Mouse (Mus musculus) CH12.LX (cell line): ENCODE measurements around the gene Tnfsf4. TPM values are rescaled to one million over a fixed set of nuclear protein-coding genes. Genes with fewer than 3 reads are reported as not detected.

Source experiments
- DNase-seq: peaks from one replicate; pipeline ENCODE4 v3.0.0-alpha.2; 2013; ENCODE audit errors: extremely low read depth
- H3K27ac ChIP-seq: 2 replicates; pipeline ENCODE4 v1.5.1; 2012; ENCODE audit warnings: low read depth, mild to moderate bottlenecking, control low read depth, moderate library complexity; ENCODE audit not compliant: insufficient read depth
- H3K27me3 ChIP-seq: replicated peaks from 2 replicates; pipeline ENCODE3; 2012; ENCODE audit warnings: inconsistent platforms
- H3K36me3 ChIP-seq, 2 experiments: replicated peaks in 1 of 2; 2 replicates each; pipeline versions ENCODE3 to v1.6.1; 2012; ENCODE audit warnings: inconsistent platforms in 1 of 2, low read length in 1 of 2, mild to moderate bottlenecking in 1 of 2, mixed read lengths in 1 of 2, moderate library complexity in 1 of 2; ENCODE audit not compliant: control insufficient read depth in 1 of 2, insufficient read depth in 1 of 2
- H3K4me1 ChIP-seq, 2 experiments: 2 replicates each; pipeline ENCODE4 v1.6.1; 2012; ENCODE audit warnings: inconsistent platforms in 1 of 2, moderate library complexity in 1 of 2; ENCODE audit not compliant: insufficient read depth in 2 of 2, control insufficient read depth in 1 of 2
- H3K4me2 ChIP-seq: 2 replicates; pipeline ENCODE4 v1.6.1; 2012; ENCODE audit warnings: low read depth, mild to moderate bottlenecking, control low read depth; ENCODE audit not compliant: poor library complexity, insufficient read depth, severe bottlenecking
- H3K4me3 ChIP-seq, 3 experiments: fragments of 150-350 bp in 1 of 3; sonication (generic) in 1 of 3; replicated peaks in 1 of 3; 2 replicates each; pipeline versions ENCODE3 to v1.5.1; 2011 to 2012; ENCODE audit warnings: low read depth in 2 of 3, low read length in 2 of 3, mild to moderate bottlenecking in 2 of 3, moderate library complexity in 2 of 3, control low read depth in 1 of 3, improper control_type of control experiment in 1 of 3, inconsistent platforms in 1 of 3, mixed read lengths in 1 of 3; ENCODE audit not compliant: poor library complexity in 1 of 3
- H3K79me2 ChIP-seq: replicated peaks from 2 replicates; pipeline ENCODE4 v1.6.1; 2012; ENCODE audit warnings: mild to moderate bottlenecking, moderate library complexity; ENCODE audit not compliant: control insufficient read depth, poor library complexity, insufficient read depth, severe bottlenecking; ENCODE audit errors: extremely low read depth
- H3K9ac ChIP-seq: 2 replicates; pipeline ENCODE4 v1.6.1; 2012; ENCODE audit warnings: low read depth, mild to moderate bottlenecking, control low read depth, moderate library complexity; ENCODE audit not compliant: insufficient read depth
- H3K9me3 ChIP-seq: replicated peaks from 2 replicates; pipeline ENCODE3; 2012; ENCODE audit warnings: low read length, inconsistent platforms, mixed read lengths
- BHLHE40 ChIP-seq: IDR thresholded peaks from 2 replicates; pipeline ENCODE4 v1.6.1; 2011; ENCODE audit warnings: mild to moderate bottlenecking, low read depth, low read length, improper control_type of control experiment
- CHD1 ChIP-seq: IDR thresholded peaks from 2 replicates; pipeline ENCODE4 v1.6.1; 2012; ENCODE audit warnings: low read depth, low read length, improper control_type of control experiment, inconsistent platforms
- CHD2 ChIP-seq: IDR thresholded peaks from 2 replicates; pipeline ENCODE4 v1.6.1; 2011; ENCODE audit warnings: low read length, improper control_type of control experiment
- CTCF ChIP-seq, 2 experiments: IDR thresholded peaks in 1 of 2; conservative IDR thresholded peaks in 1 of 2; 2 replicates each; pipeline ENCODE4 v1.5.1; 2011 to 2012; ENCODE audit warnings: low read depth in 2 of 2, low read length in 2 of 2, improper control_type of control experiment in 1 of 2, inconsistent platforms in 1 of 2, mild to moderate bottlenecking in 1 of 2, moderate library complexity in 1 of 2
- E2F4 ChIP-seq: IDR thresholded peaks from 2 replicates; pipeline ENCODE4 v1.6.1; 2011; ENCODE audit warnings: low read depth, low read length, improper control_type of control experiment; ENCODE audit not compliant: insufficient replicate concordance
- ELF1 ChIP-seq: IDR thresholded peaks from 2 replicates; pipeline ENCODE4 v1.6.1; 2014; ENCODE audit warnings: low read depth, mild to moderate bottlenecking, inconsistent platforms, low read length, improper control_type of control experiment
- EP300 ChIP-seq: IDR thresholded peaks from 2 replicates; pipeline ENCODE4 v1.6.1; 2011; ENCODE audit warnings: low read length, improper control_type of control experiment
- ETS1 ChIP-seq: conservative IDR thresholded peaks from 2 replicates; pipeline ENCODE4 v1.6.1; 2012; ENCODE audit warnings: low read depth, mild to moderate bottlenecking, inconsistent platforms, low read length, improper control_type of control experiment, moderate library complexity
- GABPA ChIP-seq: IDR thresholded peaks from 2 replicates; pipeline ENCODE4 v1.6.1; 2012; ENCODE audit warnings: low read depth, low read length, improper control_type of control experiment, inconsistent platforms; ENCODE audit not compliant: insufficient replicate concordance
- HCFC1 ChIP-seq: IDR thresholded peaks from 2 replicates; pipeline ENCODE4 v1.6.1; 2012; ENCODE audit warnings: low read depth, mild to moderate bottlenecking, inconsistent platforms, low read length, improper control_type of control experiment
- IRF4 ChIP-seq: IDR thresholded peaks from 2 replicates; pipeline ENCODE4 v1.6.1; 2014; ENCODE audit warnings: low read depth, mild to moderate bottlenecking, inconsistent platforms, low read length, improper control_type of control experiment
- JUN ChIP-seq: IDR thresholded peaks from 2 replicates; pipeline ENCODE4 v1.6.1; 2011; ENCODE audit warnings: low read depth, mild to moderate bottlenecking, low read length, improper control_type of control experiment, moderate library complexity; ENCODE audit not compliant: insufficient read depth
- JUND ChIP-seq: conservative IDR thresholded peaks from 2 replicates; pipeline ENCODE4 v1.6.1; 2011; ENCODE audit warnings: low read depth, low read length, improper control_type of control experiment
- KAT2A ChIP-seq: IDR thresholded peaks from 2 replicates; pipeline ENCODE4 v1.6.1; 2012; ENCODE audit warnings: low read length, improper control_type of control experiment, inconsistent platforms; ENCODE audit not compliant: insufficient replicate concordance
- MAFK ChIP-seq: IDR thresholded peaks from 2 replicates; pipeline ENCODE4 v1.6.1; 2011; ENCODE audit warnings: low read length, improper control_type of control experiment; ENCODE audit not compliant: insufficient replicate concordance
- MAX ChIP-seq: IDR thresholded peaks from 2 replicates; pipeline ENCODE4 v1.6.1; 2011; ENCODE audit warnings: low read length, improper control_type of control experiment
- MAZ ChIP-seq: IDR thresholded peaks from 2 replicates; pipeline ENCODE4 v1.6.1; 2012; ENCODE audit warnings: low read depth, mild to moderate bottlenecking, inconsistent platforms, low read length, improper control_type of control experiment, moderate library complexity
- MEF2A ChIP-seq: IDR thresholded peaks from 2 replicates; pipeline ENCODE4 v1.6.1; 2014; ENCODE audit warnings: low read depth, mild to moderate bottlenecking, inconsistent platforms, low read length, improper control_type of control experiment, borderline replicate concordance
- MXI1 ChIP-seq: IDR thresholded peaks from 2 replicates; pipeline ENCODE4 v1.6.1; 2011; ENCODE audit warnings: mild to moderate bottlenecking, low read depth, low read length, improper control_type of control experiment
- MYC ChIP-seq: IDR thresholded peaks from 2 replicates; pipeline ENCODE4 v1.6.1; 2011; ENCODE audit warnings: low read depth, mild to moderate bottlenecking, improper control_type of control experiment, low read length
- NELFE ChIP-seq: IDR thresholded peaks from 2 replicates; pipeline ENCODE4 v1.6.1; 2011; ENCODE audit warnings: low read depth, low read length, improper control_type of control experiment
- NRF1 ChIP-seq: IDR thresholded peaks from 2 replicates; pipeline ENCODE4 v1.6.1; 2014; ENCODE audit warnings: low read depth, mild to moderate bottlenecking, inconsistent platforms, low read length, improper control_type of control experiment, moderate library complexity
- PAX5 ChIP-seq: IDR thresholded peaks from 2 replicates; pipeline ENCODE4 v1.6.1; 2012; ENCODE audit warnings: low read length, inconsistent platforms, mixed read lengths
- POLR2A ChIP-seq: IDR thresholded peaks from 2 replicates; pipeline ENCODE4 v1.6.1; 2011; ENCODE audit warnings: low read depth, mild to moderate bottlenecking, improper control_type of control experiment, low read length
- POLR2AphosphoS2 ChIP-seq: IDR thresholded peaks from 2 replicates; pipeline ENCODE4 v1.6.1; 2011; ENCODE audit warnings: low read depth, low read length, improper control_type of control experiment
- RAD21 ChIP-seq: IDR thresholded peaks from 2 replicates; pipeline ENCODE4 v1.6.1; 2011; ENCODE audit warnings: low read depth, mild to moderate bottlenecking, low read length, improper control_type of control experiment, moderate library complexity
- RCOR1 ChIP-seq: conservative IDR thresholded peaks from 2 replicates; pipeline ENCODE4 v1.6.1; 2012; ENCODE audit warnings: low read depth, mild to moderate bottlenecking, inconsistent platforms, low read length, improper control_type of control experiment
- SIN3A ChIP-seq: IDR thresholded peaks from 2 replicates; pipeline ENCODE4 v1.6.1; 2012; ENCODE audit warnings: low read length, improper control_type of control experiment, inconsistent platforms
- SMC3 ChIP-seq: IDR thresholded peaks from 2 replicates; pipeline ENCODE4 v1.6.1; 2011; ENCODE audit warnings: low read depth, low read length, improper control_type of control experiment
- TBP ChIP-seq: conservative IDR thresholded peaks from 2 replicates; pipeline ENCODE4 v1.6.1; 2011; ENCODE audit warnings: low read depth, low read length, improper control_type of control experiment
- TCF12 ChIP-seq: IDR thresholded peaks from 2 replicates; pipeline ENCODE4 v1.6.1; 2014; ENCODE audit warnings: low read depth, mild to moderate bottlenecking, inconsistent platforms, low read length, improper control_type of control experiment
- UBTF ChIP-seq: IDR thresholded peaks from 2 replicates; pipeline ENCODE4 v1.6.1; 2012; ENCODE audit warnings: low read depth, mild to moderate bottlenecking, inconsistent platforms, low read length, improper control_type of control experiment, moderate library complexity
- USF1 ChIP-seq: IDR thresholded peaks from 2 replicates; pipeline ENCODE4 v1.6.1; 2014; ENCODE audit warnings: low read depth, mild to moderate bottlenecking, inconsistent platforms, low read length, improper control_type of control experiment
- USF2 ChIP-seq: conservative IDR thresholded peaks from 2 replicates; pipeline ENCODE4 v1.6.1; 2011; ENCODE audit warnings: low read depth, low read length, improper control_type of control experiment
- ZC3H11A ChIP-seq: IDR thresholded peaks from 2 replicates; pipeline ENCODE4 v1.6.1; 2012; ENCODE audit warnings: low read depth, mild to moderate bottlenecking, inconsistent platforms, low read length, improper control_type of control experiment
- ZKSCAN1 ChIP-seq: IDR thresholded peaks from 2 replicates; pipeline ENCODE4 v1.6.1; 2012; ENCODE audit warnings: low read depth, inconsistent platforms, low read length, improper control_type of control experiment, borderline replicate concordance
- ZMIZ1 ChIP-seq: IDR thresholded peaks from 2 replicates; pipeline ENCODE4 v1.6.1; 2012; ENCODE audit warnings: low read depth, mild to moderate bottlenecking, inconsistent platforms, low read length, improper control_type of control experiment
- ZNF384 ChIP-seq: IDR thresholded peaks from 2 replicates; pipeline ENCODE4 v1.6.1; 2012; ENCODE audit warnings: low read depth, low read length, improper control_type of control experiment, inconsistent platforms
- dilution Hi-C: fragments of 300-500 bp; cut with MboI; formaldehyde crosslinking; loops from 2 replicates; pipeline ENCODE4 v1.14.3; 2020; ENCODE audit warnings: low sequenced_read_pairs; ENCODE audit not compliant: extremely low pct_unique_long_range_greater_than_20kb, extremely low pct_ligation_motif_present
- in situ Hi-C: fragments of 300-500 bp; cut with MboI; formaldehyde crosslinking; loops from 3 replicates; pipeline ENCODE4 v1.14.3; 2019; ENCODE audit warnings: low sequenced_read_pairs, low pct_ligation_motif_present, low pct_unique_long_range_greater_than_20kb, mixed read lengths
- polyA plus RNA-seq: library from polyadenylated mRNA; unstranded; fragments of >175 nt; gene quantifications from 2 replicates; pipeline ENCODE4 v1.2.1, GENCODE M21; 2012; ENCODE audit warnings: low read depth; ENCODE audit not compliant: insufficient read length
- total RNA-seq, 2 experiments: library from RNA; depleted of rRNA; stranded (reverse); fragments of 300-350 nt in 1 of 2; fragments of >200 nt in 1 of 2; gene quantifications; 2 replicates each; pipeline ENCODE4 v1.2.3; 2012 to 2014

Tnfsf4 gene
- total and polyA plus RNA-seq, 3 experiments = 0.08 to 0.15 TPM; not detected in 1

- no peak overlapping the region for H3K27ac ChIP-seq
- H3K4me3 ChIP-seq = peak overlapping the region in 1 of 3 experiments; percentile 8
- H3K27me3 ChIP-seq = no peaks in the 10 kb centered on the region
- peak; percentile 26 for DNase-seq
- in situ Hi-C loops = no loop called here
- H3K79me2 ChIP-seq = no peaks in the 10 kb centered on the region
- no peaks in the 10 kb centered on the region for H3K9me3 ChIP-seq
- H3K36me3 ChIP-seq = no peaks in the 10 kb centered on the region
- H3K4me2 ChIP-seq = peak overlapping the region; percentile 15; the same call in 1 of the 2 replicates
- dilution Hi-C loops = no loop called here
- peaks cover 13 to 19% of the 10 kb centered on the region in 2 experiments for H3K4me1 ChIP-seq
- no peak overlapping the region for H3K9ac ChIP-seq
- TF ChIP-seq ELF1 (no peak), MAX (0 out of 2 replicates have a peak, but pooled peaks have one; percentile 48), IRF4 (peak; percentile 65), RAD21 (no peak), CHD2 (no peak), USF1 (no peak), TBP (no peak), CTCF (conservative IDR thresholded peaks at IDR 0.05 in 1 of 2, IDR thresholded peaks at IDR 0.05 in 1 of 2; ENCODE audit: low read depth in 2 of 2, low read length in 2 of 2) (no peak), ZNF384 (no peak), NRF1 (no peak), ZC3H11A (no peak), RCOR1 (no peak), PAX5 (no peak), POLR2A (no peak), MXI1 (peak; percentile 49; the same call in 1 of the 2 replicates), E2F4 (no peak), MAFK (0 out of 2 replicates have a peak, but pooled peaks have one; percentile 51), JUND (0 out of 2 replicates have a peak, but pooled peaks have one; percentile 43), KAT2A (no peak), SIN3A (no peak), SMC3 (no peak), MAZ (0 out of 2 replicates have a peak, but pooled peaks have one; percentile 35), POLR2AphosphoS2 (no peak), MYC (0 out of 2 replicates have a peak, but pooled peaks have one; percentile 45), EP300 (peak; percentile 65), HCFC1 (no peak), UBTF (no peak), ETS1 (no peak; the same call in 1 of the 2 replicates), CHD1 (no peak), ZMIZ1 (no peak), BHLHE40 (peak; percentile 88), GABPA (no peak), TCF12 (no peak), JUN (peak; percentile 48), NELFE (no peak), MEF2A (no peak), ZKSCAN1 (no peak), USF2 (no peak)
Observed at GRCm38 (mm10) chr1:161436503-161436902, 41.3 kb downstream of the Tnfsf4 start.
